Mouse (Mus musculus): Measurements from ENCODE around the gene Gabbr2. TPM values are rescaled to one million over a fixed set of nuclear protein-coding genes. Genes with fewer than 3 reads are reported as not detected.

Gabbr2 gene
- total and polyA plus RNA-seq, 3 experiments: 0.07 to 0.24 (median 0.17) TPM

GRCm38 (mm10) chr4:46716361-46716760, 275.3 kb downstream of the Gabbr2 start:
- DNase-seq: no peak

GRCm38 (mm10) chr4:46710523-46710922, 281.1 kb downstream of the Gabbr2 start:
- DNase-seq: no peak

DNA sequence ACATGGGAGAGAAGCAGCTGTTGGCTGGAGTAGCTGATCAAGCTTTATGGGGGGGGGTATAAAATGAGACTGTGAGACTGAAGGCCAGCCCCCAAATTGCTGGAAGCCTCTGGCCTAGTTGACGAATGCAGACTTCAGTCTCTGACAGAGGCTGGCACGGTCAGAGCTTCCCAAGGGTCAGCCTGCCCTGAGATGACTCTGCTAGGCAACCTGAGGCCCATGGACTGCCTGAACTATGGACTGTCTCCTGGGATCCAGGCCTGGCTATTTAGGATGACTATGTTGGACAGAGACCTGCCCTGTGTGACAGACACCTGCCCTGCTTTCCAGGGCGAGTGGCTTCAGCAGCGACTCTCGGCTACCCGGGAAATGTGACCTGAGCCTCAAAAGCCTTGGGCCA, 281.7 kb downstream of the Gabbr2 start:
- DNase-seq: no peak

DNA sequence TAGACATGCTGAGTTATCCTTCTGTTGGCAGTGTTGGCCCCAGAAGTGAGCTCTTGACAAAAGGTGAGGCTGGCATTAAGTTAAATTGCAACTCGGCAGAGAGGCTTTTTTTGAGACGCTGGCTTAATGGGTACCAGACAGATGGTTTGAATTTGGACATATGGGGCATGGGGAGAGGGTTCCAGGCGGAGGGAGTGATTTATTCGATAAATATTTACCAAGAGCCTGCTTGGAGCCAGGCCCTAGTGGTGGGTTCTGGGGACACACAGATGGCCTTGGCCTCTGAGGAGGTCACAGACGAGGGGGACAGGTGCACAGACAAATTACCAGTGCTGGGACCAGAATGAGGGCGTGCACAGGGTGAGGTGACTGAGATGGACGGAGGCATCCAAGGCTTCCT, 282.2 kb downstream of the Gabbr2 start:
- no peak for DNase-seq

DNA sequence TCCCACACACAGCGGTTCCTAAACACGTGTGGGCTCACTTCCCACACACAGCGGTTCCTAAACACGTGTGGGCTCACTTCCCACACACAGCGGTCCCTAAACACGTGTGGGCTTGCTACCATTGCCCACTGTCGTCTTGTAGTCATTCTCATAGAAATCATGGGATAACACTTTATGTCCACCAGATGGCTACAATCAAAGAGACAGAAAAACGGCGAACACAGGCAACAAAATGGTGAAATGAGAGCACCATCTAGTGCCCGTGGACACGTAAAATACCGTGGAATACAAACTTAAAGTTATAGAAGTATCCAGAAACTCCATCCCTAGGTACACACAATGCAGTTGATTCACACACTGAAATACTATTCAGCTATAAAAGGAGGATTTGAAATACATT, 285.9 kb downstream of the Gabbr2 start:
- no peak for DNase-seq

DNA sequence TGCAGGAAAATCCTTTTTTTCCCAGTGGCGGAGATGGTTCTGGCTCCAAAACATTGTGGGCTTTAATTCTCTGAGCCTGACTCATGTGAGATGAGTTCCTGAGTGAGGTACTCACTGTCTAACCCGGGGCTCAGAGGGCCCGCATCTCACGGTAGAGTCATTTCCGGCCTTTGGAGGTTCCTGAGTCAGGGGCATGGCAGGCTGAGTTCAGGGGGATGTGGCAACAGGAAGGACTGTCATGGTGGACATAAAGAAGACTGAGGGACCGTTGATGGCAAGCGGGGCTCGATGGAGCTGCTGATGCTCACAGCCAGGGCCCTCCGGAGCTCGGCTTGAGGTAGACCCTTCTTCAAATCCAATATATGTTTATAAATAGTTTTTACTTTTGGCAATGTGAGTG, 288.5 kb downstream of the Gabbr2 start:
- DNase-seq: no peak

DNA sequence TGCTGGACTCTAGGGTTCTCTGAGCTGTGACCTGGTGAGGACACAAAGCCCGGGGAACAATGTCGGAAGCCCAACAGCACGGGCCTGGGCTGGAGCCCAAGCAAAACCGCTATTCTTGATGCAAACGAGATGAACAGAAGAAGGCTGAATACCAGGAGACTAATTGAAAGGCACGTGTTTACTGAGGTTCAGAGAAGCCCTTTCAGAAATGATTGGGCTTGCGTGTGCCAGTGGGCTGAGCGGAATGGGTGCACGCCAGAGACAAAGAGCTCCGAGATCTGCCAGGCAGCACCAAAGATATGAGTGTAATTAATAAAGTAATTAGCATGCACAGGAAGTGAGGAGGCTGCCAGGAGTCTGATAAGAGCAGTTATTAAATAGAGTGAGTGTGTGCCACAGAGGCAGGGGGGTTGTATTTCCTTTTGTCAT, 291.4 kb downstream of the Gabbr2 start:
- no peak for DNase-seq

- no peak for DNase-seq
These were observed 295.2 kb downstream of the Gabbr2 start for GRCm38 (mm10) chr4:46696467-46696866.

GRCm38 (mm10) chr4:46690565-46690964, 301.1 kb downstream of the Gabbr2 start:
- no peak for DNase-seq

DNA sequence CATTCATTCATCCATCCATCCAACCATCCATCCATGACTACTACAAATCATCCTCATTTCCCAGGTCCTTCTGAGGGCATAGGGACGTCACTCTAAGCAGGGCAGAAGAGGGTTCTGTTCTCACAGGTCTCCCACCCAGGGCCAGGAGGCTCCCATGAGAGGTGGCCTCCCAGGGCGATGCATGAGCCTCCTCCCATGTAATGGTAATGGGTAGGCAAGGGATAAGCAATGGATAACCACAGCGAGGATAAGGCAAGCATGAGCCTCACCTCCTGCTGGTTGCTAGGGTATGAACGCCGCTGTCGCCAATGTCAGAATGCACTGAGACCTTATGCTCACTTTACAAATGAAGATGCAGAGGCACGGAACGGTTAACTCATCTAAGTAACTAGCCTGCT, 301.7 kb downstream of the Gabbr2 start:
- no peak for DNase-seq

GRCm38 (mm10) chr4:46689397-46690022, 302.2 kb downstream of the Gabbr2 start:
- peak; percentile 60 for DNase-seq

- no peak for DNase-seq
These were observed 303.4 kb downstream of the Gabbr2 start for GRCm38 (mm10) chr4:46688213-46688832.

GRCm38 (mm10) chr4:46684160-46684559, 307.5 kb downstream of the Gabbr2 start:
- DNase-seq: no peak

- no peak for DNase-seq
These were observed 315.0 kb downstream of the Gabbr2 start for GRCm38 (mm10) chr4:46676646-46677045.

GRCm38 (mm10) chr4:46675992-46676391, 315.7 kb downstream of the Gabbr2 start:
- DNase-seq: no peak

DNA sequence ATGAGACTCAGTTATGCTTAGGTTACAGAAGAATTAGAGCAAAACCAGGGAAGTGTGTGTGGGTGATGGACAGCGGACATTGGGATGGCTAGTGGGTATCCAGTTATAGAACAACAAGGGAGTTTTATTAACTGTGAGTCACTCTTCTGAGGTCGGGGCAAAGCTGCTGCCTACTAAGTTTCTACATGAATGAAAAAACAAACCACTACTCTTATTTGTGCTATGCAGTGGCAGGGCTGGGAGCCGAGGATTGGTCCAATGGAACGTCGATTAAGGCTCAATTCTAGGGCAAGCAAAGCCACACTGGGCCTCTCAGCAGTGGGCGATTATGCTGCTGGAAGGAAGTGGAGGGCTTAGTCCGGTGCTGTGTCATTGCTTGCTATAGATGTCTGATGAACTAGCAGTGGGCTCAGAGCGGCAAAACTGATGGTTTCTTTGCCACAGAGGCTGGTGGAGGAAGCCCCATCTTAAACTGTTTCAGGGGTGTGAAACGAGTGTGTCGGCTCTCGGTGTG, 316.3 kb downstream of the Gabbr2 start:
- no peak for DNase-seq

GRCm38 (mm10) chr4:46668620-46669019, 323.1 kb downstream of the Gabbr2 start:
- DNase-seq: no peak

DNA sequence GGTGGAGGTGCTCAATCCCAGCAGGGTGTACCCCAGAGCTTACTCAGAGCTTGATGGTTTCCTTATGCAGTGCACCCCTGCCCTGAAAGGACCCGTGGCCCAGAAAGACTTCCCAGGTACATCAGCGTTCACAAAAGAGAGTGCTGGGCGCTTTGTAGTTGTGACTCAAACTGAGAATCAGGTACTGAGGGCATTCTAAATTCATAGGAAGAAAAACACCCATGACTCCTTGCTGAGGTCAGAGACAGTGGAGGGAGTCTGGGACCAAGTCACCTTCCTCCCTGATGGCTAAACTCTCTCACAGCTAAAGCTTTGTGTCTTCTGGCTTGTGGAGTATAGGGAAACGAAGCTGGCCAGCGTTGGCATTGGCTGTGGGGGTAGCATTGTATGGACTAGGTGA, 325.3 kb downstream of the Gabbr2 start:
- no peak for DNase-seq

GRCm38 (mm10) chr4:46665371-46665774, 326.3 kb downstream of the Gabbr2 start:
- no peak for DNase-seq

GRCm38 (mm10) chr4:46664123-46665009, 327.3 kb downstream of the Gabbr2 start:
- peak; percentile 89 for DNase-seq

- DNase-seq: no peak
These were observed 330.2 kb downstream of the Gabbr2 start for GRCm38 (mm10) chr4:46661433-46661832.

DNA sequence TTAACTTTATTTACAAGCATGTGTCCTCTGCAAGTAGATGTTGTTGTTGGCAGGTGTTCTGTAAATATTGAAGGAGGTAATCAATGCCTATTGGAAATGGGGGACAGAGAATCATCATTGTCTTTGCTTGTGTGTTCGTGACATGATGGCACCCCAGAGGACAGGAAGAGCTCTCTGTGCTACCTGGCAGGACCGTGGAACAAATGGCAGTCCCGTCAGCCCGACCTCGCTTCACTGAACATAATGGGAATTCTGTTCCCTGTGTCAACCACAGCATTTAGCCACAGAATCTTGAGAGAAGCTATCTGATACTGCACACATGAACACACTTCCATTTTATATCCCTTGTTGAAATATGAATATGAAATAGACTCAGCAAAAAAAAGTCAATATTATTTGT, 332.7 kb downstream of the Gabbr2 start:
- no peak for DNase-seq

- peak; percentile 51 for DNase-seq
These were observed 334.6 kb downstream of the Gabbr2 start for GRCm38 (mm10) chr4:46657116-46657515.
